Mouse (Mus musculus) forebrain, postnatal 0 days (tissue): Measurements from ENCODE around the gene Pdrg1. TPM values are rescaled to one million over a fixed set of nuclear protein-coding genes. Genes with fewer than 3 reads are reported as not detected.

ENCODE experiments used
- ATAC-seq: fragments of 200-750 bp; cut with Nextera tagmentation; 2 replicates; pipeline ENCODE4 v1.8.0; 2017; ENCODE audit warnings: mild to moderate bottlenecking, moderate library complexity
- DNase-seq: peaks from one replicate; pipeline ENCODE4 v3.0.0-alpha.2; 2015
- H3K27ac ChIP-seq: fragments of 300-500 bp; sonication (generic); 2 replicates; pipeline ENCODE4 v1.5.1; 2014; ENCODE audit warnings: low read depth, mild to moderate bottlenecking, antibody characterized with exemption, low read length, moderate library complexity, mixed read lengths
- H3K27me3 ChIP-seq: fragments of 300-500 bp; sonication (generic); 2 replicates; pipeline ENCODE4 v1.6.1; 2014; ENCODE audit warnings: mild to moderate bottlenecking, low read length, mixed read lengths; ENCODE audit not compliant: insufficient read depth
- H3K36me3 ChIP-seq: fragments of 300-500 bp; sonication (generic); 2 replicates; pipeline ENCODE4 v1.6.1; 2014; ENCODE audit warnings: mild to moderate bottlenecking, moderate library complexity; ENCODE audit not compliant: insufficient read depth
- H3K4me1 ChIP-seq: fragments of 300-500 bp; sonication (generic); 2 replicates; pipeline ENCODE4 v1.6.1; 2014; ENCODE audit warnings: antibody characterized with exemption; ENCODE audit not compliant: insufficient read depth
- H3K4me2 ChIP-seq: fragments of 300-500 bp; sonication (generic); 2 replicates; pipeline ENCODE4 v1.6.1; 2014; ENCODE audit warnings: low read depth, mild to moderate bottlenecking, moderate library complexity
- H3K4me3 ChIP-seq: fragments of 300-500 bp; sonication (generic); 2 replicates; pipeline ENCODE4 v1.5.1; 2014; ENCODE audit warnings: low read depth, low read length, mixed read lengths
- H3K9ac ChIP-seq: fragments of 300-500 bp; sonication (generic); 2 replicates; pipeline ENCODE4 v1.6.1; 2014; ENCODE audit warnings: mild to moderate bottlenecking
- H3K9me3 ChIP-seq: fragments of 300-500 bp; sonication (generic); 2 replicates; pipeline ENCODE4 v1.6.1; 2016; ENCODE audit warnings: low read length
- CTCF ChIP-seq: sonication (generic); IDR thresholded peaks from 2 replicates; pipeline ENCODE4 v1.5.1; 2016; ENCODE audit warnings: antibody characterized with exemption, control low read depth, low read depth
- WGBS: fragments of 180-500 bp; shearing (Covaris S2); extraction: QIAGEN DNeasy Blood & Tissue Kit; methylation state at CpG from one replicate; pipeline ENCODE4 v1.1.7; 2014; 5-methylcytosine and 5-hydroxymethylcytosine counted together
- polyA plus RNA-seq: library from polyadenylated mRNA; unstranded; fragments of >200 nt; fragmentation: Nextera tagmentation; extraction: Ambion mirVana; gene quantifications from 2 replicates; pipeline ENCODE4 v1.2.1, GENCODE M21; 2015
- total RNA-seq: library from RNA; depleted of rRNA; stranded (reverse); fragments of >200 nt; gene quantifications from 2 replicates; pipeline ENCODE4 v1.2.3, GENCODE M21; 2014; rRNA removed

Pdrg1 gene
- total RNA-seq = 65.9 and 95.4 TPM in 2 replicates
- polyA plus RNA-seq = 195 and 219 TPM in 2 replicates

GRCm38 (mm10) chr2:153014758-153015593 lies at the start of gene Pdrg1:
TSS of gene Pdrg1 (minus strand) at chr2:153015427.
- Histone ChIP-seq H3K4me1 (peaks cover 7% of the 10 kb centered on the region; the same call in 1 of the 2 replicates), H3K27ac (peak within 1 kb of the TSS; percentile 54), H3K27me3 (no peaks in the 10 kb centered on the region), H3K4me2 (peak within 1 kb of the TSS; percentile 93), H3K9ac (peak within 1 kb of the TSS; percentile 67), H3K36me3 (peaks cover 34% of the 10 kb centered on the region), H3K9me3 (no peaks in the 10 kb centered on the region), H3K4me3 (peak within 1 kb of the TSS; percentile 60)
- ATAC-seq (peak; percentile 95), DNase-seq (peak; percentile 98)
- 2% methylated on average over 54 of the region's 54 CpGs for WGBS
- TF ChIP-seq CTCF = peak; percentile 97

GRCm38 (mm10) chr2:153064190-153064970 lies 49.2 kb upstream of the Pdrg1 start:
- H3K9ac ChIP-seq = no peak overlapping the region
- DNase-seq = no peak
- H3K4me2 ChIP-seq = no peak overlapping the region
- H3K27me3 ChIP-seq = no peaks in the 10 kb centered on the region
- no peak overlapping the region for H3K4me3 ChIP-seq
- 69% methylated on average over 9 of the region's 9 CpGs for WGBS
- H3K27ac ChIP-seq = no peak overlapping the region
- no peaks in the 10 kb centered on the region for H3K4me1 ChIP-seq
- no peaks in the 10 kb centered on the region for H3K36me3 ChIP-seq
- no peaks in the 10 kb centered on the region for H3K9me3 ChIP-seq
- no peak for ATAC-seq
- no peak for TF ChIP-seq CTCF

GRCm38 (mm10) chr2:153063394-153063793 lies 48.2 kb upstream of the Pdrg1 start:
- Histone ChIP-seq H3K4me1 (no peaks in the 10 kb centered on the region), H3K9me3 (no peaks in the 10 kb centered on the region), H3K27me3 (no peaks in the 10 kb centered on the region), H3K27ac (no peak overlapping the region), H3K9ac (no peak overlapping the region), H3K4me2 (no peak overlapping the region), H3K36me3 (no peaks in the 10 kb centered on the region; the same call in 1 of the 2 replicates), H3K4me3 (no peak overlapping the region)
- ATAC-seq (peak; percentile 67), DNase-seq (peak; percentile 69)
- TF ChIP-seq CTCF = no peak
- 42% methylated on average over 3 of the region's 3 CpGs for WGBS

- DNase-seq (no peak), ATAC-seq (no peak)
- Histone ChIP-seq H3K9me3 (no peaks in the 10 kb centered on the region), H3K4me2 (no peak overlapping the region), H3K4me3 (no peak overlapping the region), H3K36me3 (peaks cover 13% of the 10 kb centered on the region), H3K27me3 (no peaks in the 10 kb centered on the region), H3K27ac (no peak overlapping the region), H3K9ac (no peak overlapping the region), H3K4me1 (no peaks in the 10 kb centered on the region)
- TF ChIP-seq CTCF = no peak
- WGBS = 87% methylated on average over 7 of the region's 7 CpGs
Measured at GRCm38 (mm10) chr2:153060216-153060615, 45.0 kb upstream of the Pdrg1 start.

- H3K4me2 ChIP-seq = no peak overlapping the region
- no peak for ATAC-seq
- no peaks in the 10 kb centered on the region for H3K27me3 ChIP-seq
- no peak overlapping the region for H3K9ac ChIP-seq
- WGBS = 70% methylated on average over 4 of the region's 4 CpGs
- no peak overlapping the region for H3K4me3 ChIP-seq
- no peaks in the 10 kb centered on the region for H3K4me1 ChIP-seq
- no peak overlapping the region for H3K27ac ChIP-seq
- TF ChIP-seq CTCF = no peak
- no peak for DNase-seq
- H3K36me3 ChIP-seq = peaks cover 26% of the 10 kb centered on the region
- H3K9me3 ChIP-seq = no peaks in the 10 kb centered on the region
Measured at GRCm38 (mm10) chr2:153058365-153058764, 43.1 kb upstream of the Pdrg1 start.

- 63% methylated on average over 6 of the region's 6 CpGs for WGBS
- no peak for ATAC-seq
- no peak overlapping the region for H3K4me3 ChIP-seq
Measured at GRCm38 (mm10) chr2:153055270-153055920, 40.2 kb upstream of the Pdrg1 start.

More at GRCm38 (mm10) chr2:153055270-153055920, 40.2 kb upstream of the Pdrg1 start:
- no peak overlapping the region for H3K27ac ChIP-seq
- no peak overlapping the region for H3K9ac ChIP-seq
- H3K4me1 ChIP-seq = no peaks in the 10 kb centered on the region
- H3K27me3 ChIP-seq = no peaks in the 10 kb centered on the region; the same call in 1 of the 2 replicates
- peak; percentile 15; the same call in 1 of the 2 replicates for TF ChIP-seq CTCF
- no peak overlapping the region for H3K4me2 ChIP-seq
- H3K9me3 ChIP-seq = no peaks in the 10 kb centered on the region
- peaks cover 26% of the 10 kb centered on the region for H3K36me3 ChIP-seq
- no peak for DNase-seq
